Mouse (Mus musculus) stomach, postnatal 0 days (tissue): ENCODE results near the gene Chgb.

Experiments used
- CTCF ChIP-seq: IDR thresholded peaks from 2 replicates; pipeline ENCODE4 v1.5.1; 2016; ENCODE audit warnings: antibody characterized with exemption, low read depth, mild to moderate bottlenecking, moderate library complexity
- EP300 ChIP-seq: optimal IDR thresholded peaks from 2 replicates; pipeline ENCODE3; 2016; ENCODE audit warnings: antibody characterized with exemption

GRCm38 (mm10) chr2:132732940-132733339 lies 48.1 kb upstream of the Chgb start:
- TF ChIP-seq CTCF, result no peak
- no peak for TF ChIP-seq EP300
